Mouse (Mus musculus) fibroblast of lung, adult 2 months (primary cell): ENCODE results near the gene Bend6.

Experiments
- DNase-seq: peaks from one replicate; pipeline ENCODE4 v3.0.0-alpha.2; 2011; ENCODE audit warnings: low read depth

Gene Bend6

DNA sequence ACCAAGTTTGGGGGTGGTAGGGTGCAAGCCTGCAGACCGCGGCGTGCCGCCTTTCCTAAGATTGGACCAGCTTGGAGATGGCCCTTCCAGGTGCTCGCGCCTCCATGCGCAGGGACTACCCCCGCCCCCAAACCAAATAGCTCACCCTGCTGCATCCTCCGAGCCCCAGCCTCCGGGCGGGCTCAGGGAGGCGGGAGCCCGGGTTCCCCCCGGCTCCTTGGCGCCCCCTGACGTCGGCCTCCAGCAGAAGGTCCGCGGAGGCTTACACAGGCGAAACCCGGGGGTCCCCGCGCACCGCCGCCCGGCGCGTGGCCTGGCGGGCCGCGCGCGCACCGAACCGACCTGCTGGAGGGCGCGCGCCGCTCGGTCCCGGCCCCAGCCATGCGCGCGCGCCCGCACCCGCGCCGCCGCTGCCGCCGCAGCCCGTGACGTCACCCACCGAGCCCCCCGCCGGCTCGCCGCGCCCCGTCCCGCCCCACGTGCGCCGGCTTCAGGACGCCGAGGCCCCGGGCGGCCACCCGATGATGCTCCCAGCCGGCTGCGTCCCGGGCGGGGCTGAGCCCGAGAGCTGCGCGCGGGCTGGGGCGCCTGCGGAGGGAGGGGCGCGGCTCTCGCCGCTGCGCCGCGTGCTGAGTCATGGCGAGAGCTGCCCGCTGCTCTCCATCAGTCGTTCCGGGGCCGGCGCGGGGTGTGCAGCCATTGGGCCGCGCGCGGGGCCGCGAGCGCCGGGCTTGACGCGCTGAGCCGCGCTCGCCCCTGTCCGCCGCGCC, at the start of gene Bend6:
Gene Bend6 (minus strand): TSS at position 396 of the 770 bp plus-strand sequence.
- no peak for DNase-seq

DNA sequence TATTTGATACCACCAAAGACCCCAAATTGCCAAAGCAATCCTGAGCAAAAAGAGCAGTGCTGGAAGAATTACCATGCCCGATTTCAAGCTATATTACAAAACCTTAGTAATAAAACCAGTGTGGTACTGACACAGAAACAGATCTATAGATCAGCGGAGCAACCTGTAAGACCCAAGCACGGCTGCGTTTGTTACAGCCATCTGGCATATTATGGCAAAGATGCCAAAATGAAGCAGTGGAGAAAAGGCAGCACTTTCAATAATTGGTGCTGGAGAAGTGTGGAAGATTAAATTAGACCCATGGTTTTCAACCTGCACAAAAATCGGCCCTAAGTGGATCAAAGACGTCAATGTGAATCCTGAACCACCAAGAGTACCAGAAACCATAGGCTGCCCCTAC, 48.0 kb upstream of the Bend6 start:
- no peak for DNase-seq

DNA sequence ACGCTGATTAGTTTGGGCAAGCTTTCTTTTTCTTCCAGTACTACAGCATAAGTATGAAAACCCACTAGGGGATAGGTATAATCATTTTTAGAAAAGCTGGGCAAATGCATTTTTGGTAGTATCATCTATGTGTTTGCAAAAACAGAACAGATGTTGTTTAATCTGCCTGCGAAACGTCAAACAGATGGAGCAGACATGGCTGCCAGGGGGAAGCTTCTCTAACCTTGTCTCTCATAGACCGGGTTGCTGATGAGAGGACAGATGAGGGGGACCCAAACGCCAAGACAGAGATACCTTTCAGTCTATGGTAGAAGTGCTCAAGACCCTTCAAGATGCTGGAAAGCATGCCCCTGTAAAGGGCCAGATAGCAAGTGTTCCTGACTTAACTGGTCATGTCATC, 40.9 kb upstream of the Bend6 start:
- DNase-seq, result no peak

DNA sequence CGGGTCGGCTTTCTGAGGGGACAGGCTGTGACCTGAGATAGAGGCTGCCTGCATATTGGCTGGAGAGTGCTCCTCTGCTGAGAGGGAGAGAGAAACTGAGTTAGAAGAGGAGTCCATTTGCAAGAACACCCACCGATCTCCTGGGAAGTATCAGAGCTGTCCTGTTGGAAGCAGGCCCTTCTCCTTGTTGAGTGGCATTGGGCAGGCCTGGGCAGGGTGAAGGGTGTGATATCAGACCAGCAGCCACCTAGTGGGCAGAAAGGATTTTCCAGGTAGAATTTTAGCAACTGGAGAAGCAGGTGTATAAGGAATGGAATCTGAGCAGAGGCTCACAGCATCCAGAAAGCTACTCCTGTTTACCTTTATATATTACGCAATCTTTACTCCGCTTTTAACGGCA, 40.2 kb upstream of the Bend6 start:
- no peak for DNase-seq

DNA sequence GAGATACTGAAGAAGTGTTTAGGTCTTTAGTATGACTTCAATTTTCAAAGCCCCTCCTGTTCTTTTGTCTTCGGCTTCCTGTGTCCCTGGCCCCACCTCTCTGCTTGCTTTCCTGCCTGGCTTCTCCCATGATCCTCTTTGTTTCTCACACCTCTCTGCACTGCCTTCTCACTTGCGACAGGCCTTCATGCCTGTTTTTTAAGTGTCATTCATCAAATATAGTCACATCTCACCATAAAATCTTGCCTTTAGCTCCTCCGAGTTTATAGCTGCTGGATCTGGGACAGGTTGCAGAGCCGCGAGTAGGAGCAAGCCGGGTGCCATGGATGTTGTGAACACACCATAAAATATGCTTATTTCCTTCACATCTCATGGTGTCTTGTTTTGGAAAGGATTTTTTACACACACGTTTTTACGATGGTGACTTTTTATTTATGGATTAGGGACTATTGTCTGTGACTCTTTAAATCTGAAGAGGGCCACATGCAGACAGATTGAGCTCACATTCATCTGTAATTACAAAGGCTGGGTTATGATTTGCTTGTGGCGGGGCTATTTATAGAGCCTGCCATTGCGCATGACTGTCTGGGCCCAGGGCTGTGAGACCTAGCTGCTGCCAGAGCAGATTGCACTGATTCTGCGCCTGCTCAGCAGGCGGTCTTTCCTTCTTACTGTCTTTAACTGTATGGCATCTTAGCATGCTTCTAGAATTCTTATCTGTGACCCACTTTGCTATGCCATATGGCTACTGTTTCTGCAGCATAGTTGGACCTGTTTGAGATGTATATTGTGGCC, 39.2 kb upstream of the Bend6 start:
- no peak for DNase-seq

DNA sequence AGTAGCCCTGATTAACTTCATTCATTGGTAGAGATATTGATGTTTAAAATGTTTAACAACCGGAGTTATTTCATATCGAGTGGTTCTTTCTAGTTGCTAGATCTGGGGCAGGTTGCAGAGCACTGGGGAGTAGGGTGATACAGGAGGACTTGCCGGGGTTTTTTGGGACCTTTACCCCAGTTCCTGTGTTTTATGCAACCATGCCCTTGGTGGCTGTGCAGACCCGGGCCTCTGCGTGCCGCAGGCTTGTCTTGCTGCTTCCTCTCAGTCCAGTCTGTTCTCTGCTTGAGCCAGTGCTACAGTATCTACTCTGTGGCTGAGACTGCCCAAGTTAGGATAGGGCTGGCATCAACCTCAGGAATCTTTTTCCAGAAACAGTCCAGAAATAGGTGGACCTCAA, 38.1 kb upstream of the Bend6 start:
- no peak for DNase-seq

DNA sequence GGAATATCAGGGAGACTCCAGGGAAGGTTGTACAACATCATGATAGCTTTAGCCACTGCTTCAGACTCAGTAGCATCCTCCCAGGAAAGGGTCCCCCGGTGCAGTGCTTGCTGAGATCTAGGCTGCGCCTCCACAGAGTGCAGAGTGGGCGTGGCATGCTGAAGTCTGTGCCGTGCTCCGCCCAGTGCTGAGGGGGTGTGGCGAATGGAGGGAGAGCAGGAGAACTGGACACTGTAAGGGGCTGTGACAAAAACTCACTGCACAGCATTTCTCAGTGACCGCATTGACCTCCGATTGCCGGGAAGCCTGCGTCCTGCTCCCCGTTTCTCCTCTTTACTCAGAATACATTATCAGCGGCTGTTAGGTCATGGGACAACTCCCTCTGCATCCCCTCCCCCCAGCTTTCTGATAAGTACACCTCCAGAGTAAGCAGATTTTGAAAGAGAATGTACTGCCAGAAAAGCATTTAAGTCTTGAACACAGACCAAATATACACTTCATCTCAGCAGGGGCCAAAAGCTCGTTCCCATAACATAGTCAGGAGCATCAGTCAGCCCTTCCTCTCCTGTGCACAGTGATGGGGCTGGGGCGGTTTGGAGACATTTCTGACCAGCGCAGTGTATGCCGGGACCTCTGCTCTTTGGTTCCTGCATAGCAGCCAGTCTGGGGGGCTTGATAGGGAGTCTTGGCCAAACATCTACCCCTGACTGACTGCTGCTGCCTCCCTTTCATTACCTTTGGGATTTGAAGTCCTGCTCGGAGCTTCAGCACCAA, 37.5 kb upstream of the Bend6 start:
- DNase-seq, result no peak

DNA sequence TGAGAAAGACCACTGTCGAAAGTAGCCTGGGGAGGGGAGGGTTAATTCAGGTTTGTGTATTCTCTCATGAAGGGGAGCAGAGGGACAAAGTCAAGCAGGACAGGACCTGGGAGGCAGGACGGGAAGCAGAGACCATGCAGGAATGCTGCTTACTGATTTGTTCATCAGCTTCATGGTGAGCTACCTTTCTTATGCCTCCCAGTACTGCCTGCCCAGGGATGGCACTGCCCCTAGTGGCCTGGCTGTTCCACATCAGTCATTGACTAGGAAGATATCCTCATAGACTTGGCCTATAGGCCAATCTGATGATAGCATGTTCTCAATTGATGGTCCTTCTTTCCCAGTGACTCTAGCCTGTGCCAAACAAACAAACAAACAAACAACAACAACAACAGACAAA, 36.3 kb upstream of the Bend6 start:
- DNase-seq, result no peak

DNA sequence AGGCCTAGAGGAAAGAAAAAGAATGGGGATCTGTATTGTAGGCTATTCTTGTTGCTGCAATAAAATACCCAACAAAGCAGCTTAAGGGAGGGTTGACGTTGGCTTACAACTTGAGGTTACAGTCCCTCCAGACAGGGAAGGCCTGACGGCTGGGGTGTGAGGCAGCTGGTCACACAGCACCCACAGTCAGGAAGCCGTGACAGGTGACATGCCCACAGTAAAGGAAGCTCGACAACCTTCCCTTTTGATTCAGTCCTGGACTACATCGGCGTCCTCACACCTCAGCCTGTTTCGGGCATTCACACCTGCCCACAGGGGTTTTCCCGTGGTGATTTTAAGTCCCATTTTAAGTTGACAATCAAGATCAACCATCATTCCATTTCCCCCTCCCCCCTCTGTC, 35.0 kb upstream of the Bend6 start:
- DNase-seq, result no peak

DNA sequence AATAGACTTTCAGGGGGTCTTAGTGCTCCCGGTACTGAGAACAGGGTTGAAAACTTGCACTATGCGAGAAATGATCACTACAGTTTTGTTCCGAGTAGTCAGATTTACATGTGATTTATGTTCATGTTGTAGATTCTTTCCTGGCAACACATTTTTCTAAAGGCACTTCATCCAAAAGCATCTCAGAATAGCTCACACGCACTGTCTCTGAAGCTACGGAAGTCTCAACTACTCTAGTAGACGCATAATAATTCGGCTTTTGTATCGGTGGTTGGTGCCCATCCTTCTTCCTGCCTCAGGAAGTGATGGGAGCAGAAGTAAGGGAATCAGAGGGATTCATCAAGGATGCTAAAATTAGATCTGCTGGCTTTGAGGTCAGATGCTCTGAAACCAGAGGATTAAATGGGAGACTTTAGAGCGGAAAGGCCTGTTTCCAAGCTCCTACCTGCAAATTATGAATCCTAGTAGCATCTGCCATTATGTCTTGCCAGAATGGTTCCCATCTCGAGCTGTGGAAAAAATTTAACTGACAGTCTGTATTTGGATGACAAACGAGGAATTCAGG, 32.8 kb upstream of the Bend6 start:
- DNase-seq, result no peak

DNA sequence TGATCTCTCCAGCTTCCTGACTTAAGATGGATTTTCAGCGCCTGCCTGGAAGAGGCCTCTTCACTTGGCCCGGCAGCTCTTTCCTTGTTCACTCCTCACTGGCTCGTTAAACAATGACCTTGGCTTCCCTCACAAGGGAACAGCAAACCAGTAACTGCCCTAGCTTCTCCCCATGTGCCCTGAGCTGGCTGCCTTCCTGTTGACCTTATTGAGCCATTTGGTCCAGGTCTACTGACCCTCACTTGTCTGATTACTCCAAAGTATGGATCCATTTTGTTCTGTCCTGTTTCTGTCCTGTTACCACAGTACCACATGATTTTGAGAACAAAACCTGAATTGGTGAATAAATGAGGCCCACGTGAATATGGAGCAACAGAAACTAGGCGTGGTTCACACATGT, 32.2 kb upstream of the Bend6 start:
- no peak for DNase-seq

DNA sequence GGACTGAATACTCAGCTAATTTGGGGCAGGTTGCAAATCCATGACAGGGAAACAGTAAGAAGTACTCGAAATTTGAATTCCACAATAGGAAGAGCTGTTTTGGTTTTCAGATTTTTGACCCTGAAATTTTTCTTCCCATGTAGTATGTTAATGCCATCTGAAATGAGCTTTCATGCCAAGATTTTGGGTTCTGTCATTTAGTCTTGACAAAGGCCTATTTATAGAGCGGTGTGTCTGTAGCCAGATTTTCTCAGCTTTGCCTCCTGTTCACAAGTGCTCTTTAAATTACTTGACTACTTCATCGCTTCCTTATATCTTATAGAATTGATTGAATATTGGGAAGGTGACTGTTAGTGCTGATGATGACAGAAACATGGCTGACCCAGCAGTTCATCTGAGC, 28.3 kb upstream of the Bend6 start:
- no peak for DNase-seq

DNA sequence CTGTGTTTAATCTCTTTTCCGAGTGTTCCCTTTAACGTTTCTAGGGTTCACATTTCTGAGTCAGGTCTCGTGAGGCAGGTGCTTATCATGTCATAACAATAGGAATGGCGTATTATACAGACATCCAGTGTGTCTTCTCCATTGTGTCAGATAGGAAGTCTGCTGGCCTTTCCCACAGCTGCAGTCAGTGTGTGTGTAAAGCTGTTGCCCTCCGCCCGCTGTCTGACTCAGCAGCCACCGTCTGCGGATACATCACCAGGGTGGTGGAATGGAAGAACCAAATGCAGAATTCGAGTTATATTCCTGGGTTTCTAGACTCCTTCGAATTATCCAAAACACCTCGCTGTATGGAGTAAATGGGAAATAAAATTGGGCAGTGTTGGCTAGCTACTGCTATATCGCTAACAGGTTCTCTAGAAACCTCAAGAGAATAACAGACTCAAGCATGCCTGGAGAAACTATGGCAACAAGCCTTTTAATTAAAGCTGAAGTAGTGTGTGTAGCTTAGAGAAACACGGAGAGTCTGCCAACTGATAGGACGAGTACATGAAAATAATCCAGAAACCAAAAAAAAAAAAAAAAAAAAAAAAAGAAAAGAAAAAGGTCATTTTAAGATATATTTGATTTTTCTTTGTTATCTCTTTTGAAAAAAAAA, 25.4 kb upstream of the Bend6 start:
- no peak for DNase-seq

DNA sequence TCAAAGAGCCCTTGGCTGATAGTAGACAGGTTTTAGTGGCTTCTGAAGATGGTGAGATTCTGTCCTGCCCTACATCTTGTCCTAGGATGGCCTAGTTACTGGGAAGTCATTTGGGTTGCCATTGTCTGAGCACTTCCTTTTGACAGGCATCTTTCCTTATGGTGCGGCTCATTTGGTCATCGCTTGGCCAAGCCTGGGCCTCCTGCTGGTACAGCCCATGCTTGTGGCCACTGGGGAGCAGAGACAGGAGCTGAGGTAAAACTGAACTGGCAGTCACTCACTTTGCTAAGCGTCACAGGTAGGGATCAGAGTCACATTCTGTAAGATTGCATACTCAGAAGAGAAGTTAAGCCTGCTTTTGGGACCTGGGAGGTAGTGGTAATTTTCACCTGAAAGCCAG, 24.6 kb upstream of the Bend6 start:
- DNase-seq, result no peak

DNA sequence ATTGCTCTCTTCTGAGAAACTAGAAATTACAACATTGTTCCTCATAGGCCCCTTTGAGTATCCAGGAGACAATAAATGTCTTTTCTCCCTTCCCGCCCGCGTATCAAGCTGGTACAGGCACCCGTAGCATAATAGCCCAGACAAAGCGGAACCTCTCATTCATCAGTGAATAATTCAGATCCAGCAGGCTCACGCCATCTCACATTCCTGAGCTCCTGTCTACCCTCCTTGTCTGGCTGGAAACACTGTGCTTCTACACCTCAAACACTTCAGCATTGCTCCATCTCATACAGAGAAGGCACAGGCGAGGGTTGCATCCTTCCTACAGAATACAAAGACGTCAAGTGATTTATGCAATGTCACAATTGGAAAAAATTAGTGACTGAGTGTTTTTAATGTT, 24.2 kb upstream of the Bend6 start:
- no peak for DNase-seq

DNA sequence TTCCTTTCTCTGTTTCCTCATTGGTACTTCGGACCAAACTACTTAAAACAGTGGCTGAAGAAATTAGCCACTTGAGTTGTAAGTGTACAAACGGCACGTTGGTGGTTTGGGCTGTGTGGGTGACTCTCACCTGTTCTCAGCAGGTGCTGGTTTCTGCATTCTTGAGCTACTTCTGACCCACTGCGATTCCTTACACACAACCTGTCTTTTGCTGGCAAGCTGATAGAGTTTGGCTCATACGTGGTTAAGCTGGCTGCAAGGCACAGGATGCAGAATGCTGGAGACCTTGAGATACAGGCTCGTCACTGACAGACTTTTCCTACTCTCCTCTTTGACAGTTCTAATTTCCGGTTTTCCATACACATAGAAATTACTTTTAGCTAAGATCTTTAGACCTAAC, 19.9 kb upstream of the Bend6 start:
- DNase-seq, result no peak

DNA sequence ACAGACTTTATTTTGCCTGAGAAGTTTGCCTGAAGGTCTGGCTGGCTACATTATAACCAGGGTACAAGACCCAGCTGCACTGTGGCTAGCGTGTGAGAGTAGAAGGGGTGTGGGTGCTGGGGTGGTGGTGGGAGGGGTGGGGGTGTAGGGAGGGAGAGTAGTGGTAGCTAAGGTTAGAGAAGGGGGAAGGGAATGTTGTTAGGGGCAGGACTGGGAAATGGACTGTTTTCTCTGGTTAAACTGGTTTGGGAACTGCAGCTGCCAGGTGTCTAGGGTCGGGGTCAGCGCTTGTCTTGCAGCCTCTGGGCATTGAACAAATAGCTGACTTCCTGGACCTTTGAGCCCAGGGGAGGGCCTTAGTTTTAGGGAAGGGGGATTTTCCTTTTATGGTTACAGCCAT, 17.7 kb upstream of the Bend6 start:
- DNase-seq, result no peak

DNA sequence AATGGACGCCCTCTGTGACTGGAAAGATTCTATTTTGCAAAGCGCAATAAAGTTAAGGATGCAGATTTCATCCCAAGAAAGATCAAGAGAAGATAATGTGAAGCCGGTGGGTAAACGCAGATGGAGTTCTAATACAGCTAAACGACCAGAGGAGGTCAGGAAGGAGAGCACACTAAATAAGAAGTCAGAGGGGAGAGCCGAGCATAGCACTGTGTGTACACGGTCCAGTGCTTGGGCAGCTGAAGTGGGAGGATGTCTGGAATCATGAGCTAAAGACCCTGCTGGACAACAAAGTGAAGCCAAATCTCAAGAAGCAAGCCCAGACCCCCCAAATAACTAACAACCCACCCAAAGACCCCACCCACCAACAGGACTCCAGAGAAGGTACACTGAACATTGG, 15.4 kb upstream of the Bend6 start:
- no peak for DNase-seq

DNA sequence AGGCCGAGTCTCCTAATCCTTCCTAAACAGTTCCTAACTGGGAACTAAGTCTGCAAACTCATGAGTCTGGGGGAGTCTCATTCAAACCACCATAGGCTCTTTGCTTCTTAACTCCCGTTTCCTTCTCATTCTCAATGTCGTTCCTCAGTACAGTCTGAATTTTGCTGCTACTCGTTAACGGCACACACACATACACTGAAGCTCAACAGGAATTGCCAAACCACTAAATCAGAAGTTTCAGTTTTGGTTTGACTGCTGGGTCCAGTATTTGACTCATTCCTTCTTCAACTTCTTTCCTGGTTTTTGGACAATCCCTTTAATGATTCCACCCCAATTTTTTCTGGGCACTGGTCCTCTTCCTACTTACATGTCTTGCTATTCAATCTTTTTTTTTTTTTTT, 8.9 kb upstream of the Bend6 start:
- no peak for DNase-seq

DNA sequence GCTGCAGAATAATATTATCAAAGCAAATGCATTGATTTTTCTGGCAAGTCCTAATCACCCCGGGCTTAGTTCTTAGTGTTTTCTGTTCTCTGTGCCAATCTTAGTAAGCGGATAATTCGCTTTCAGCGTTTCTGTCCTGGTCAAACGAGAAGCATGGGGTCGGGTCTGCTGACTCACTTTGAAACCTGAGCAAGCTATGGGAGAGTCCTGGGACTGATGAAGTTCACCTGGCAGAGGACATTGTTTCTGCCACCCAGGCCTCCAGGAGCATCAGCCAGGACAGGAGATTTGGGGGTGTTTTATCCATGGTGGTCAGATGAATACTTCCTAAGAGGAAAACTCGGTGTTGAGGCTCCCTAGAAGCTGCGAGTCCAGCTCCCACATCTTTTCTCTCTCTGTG, 4.0 kb upstream of the Bend6 start:
- no peak for DNase-seq

DNA sequence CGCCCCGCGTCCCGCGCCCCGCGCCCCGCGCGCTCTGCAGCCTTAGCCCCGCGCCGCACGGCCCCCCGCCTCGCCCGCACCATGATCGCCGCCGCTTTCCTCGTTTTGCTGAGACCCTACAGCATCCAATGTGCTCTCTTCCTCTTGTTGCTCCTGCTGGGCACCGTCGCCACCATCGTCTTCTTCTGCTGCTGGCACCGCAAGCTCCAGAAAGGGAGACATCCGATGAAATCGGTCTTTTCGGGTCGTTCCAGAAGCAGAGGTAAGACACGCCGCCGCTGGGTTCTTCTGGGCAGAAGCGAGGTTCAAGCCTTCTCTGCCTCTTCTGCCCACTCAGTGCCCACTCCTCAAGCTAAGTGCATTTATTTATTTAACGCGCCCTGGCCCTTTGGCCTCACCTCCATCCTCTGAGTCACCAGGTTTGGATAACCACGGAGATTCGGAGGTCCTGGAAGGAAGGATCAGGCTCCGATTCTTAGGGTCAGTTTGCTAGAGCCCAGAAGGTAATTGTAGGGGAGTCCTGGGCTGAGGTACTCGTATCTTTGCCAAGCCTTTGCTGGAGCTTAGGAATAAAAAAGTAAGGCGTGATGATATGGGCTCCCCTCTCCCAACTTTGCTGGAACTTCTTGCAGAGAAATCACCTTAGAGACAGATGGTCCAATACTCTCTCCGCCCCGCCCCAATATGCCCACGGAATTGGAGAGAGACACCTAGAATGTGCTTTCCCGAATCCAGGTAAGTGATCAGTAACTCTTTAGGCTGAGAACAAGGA, 761 bp upstream of the Bend6 start, which contains the start of gene Dst:
Gene Dst (plus strand): TSS at position 35 of the 772 bp plus-strand sequence.
- no peak for DNase-seq
